Mouse (Mus musculus): ENCODE measurements at regions not wholly inside any gene's neighbourhood (a gene's known extent, or its start where the extent isn't known, plus 50 kb on each side); places are given as distances from the start of the nearest gene placed in this dataset.

DNA sequence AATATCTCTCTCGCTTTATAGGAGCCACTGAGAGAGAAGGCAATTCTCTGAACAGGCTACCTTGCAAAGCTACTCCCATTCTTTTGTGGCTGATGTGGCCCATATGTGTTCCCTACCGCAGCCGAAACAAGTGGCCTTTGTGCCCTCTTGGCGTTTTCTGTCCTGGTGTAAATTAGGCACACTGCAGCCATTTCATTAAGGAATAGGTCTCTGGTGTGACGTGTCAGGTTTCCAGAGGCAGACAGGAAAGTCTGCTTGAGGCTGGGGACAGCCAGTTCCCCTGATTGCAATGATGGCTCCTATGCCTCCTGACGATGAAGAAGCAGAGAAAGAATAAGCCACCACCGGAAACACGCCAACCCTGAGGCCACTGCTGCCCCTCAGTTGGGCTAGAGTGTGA is 59.3 kb upstream of the Bcor start:
- WGBS, result 59% methylated on average over 8 of the region's 8 CpGs
- Histone ChIP-seq H3K27ac (replicated peaks) (no peak overlapping the region), H3K4me3 (replicated peaks) (no peak overlapping the region), H3K27me3 (replicated peaks) (no peaks in the 10 kb centered on the region), H3K4me2 (no peak overlapping the region), H3K4me1 (no peaks in the 10 kb centered on the region), H3K9ac (replicated peaks) (no peak overlapping the region), H3K36me3 (no peaks in the 10 kb centered on the region), H3K9me3 (replicated peaks) (no peaks in the 10 kb centered on the region)
- ATAC-seq (ENCODE audit: low FRiP score), result no peak

- Histone ChIP-seq H3K9me3 (replicated peaks) (no peaks in the 10 kb centered on the region), H3K27me3 (replicated peaks) (no peaks in the 10 kb centered on the region), H3K27ac (replicated peaks) (no peak overlapping the region), H3K9ac (replicated peaks) (no peak overlapping the region), H3K4me3 (replicated peaks) (no peak overlapping the region), H3K36me3 (no peaks in the 10 kb centered on the region), H3K4me2 (no peak overlapping the region), H3K4me1 (peaks cover 7% of the 10 kb centered on the region)
- WGBS, result 72% methylated on average over 4 of the region's 4 CpGs
- no peak for ATAC-seq (ENCODE audit: low FRiP score)
Observed at GRCm38 (mm10) chrX:12224314-12224713, 64.2 kb upstream of the Bcor start.

DNA sequence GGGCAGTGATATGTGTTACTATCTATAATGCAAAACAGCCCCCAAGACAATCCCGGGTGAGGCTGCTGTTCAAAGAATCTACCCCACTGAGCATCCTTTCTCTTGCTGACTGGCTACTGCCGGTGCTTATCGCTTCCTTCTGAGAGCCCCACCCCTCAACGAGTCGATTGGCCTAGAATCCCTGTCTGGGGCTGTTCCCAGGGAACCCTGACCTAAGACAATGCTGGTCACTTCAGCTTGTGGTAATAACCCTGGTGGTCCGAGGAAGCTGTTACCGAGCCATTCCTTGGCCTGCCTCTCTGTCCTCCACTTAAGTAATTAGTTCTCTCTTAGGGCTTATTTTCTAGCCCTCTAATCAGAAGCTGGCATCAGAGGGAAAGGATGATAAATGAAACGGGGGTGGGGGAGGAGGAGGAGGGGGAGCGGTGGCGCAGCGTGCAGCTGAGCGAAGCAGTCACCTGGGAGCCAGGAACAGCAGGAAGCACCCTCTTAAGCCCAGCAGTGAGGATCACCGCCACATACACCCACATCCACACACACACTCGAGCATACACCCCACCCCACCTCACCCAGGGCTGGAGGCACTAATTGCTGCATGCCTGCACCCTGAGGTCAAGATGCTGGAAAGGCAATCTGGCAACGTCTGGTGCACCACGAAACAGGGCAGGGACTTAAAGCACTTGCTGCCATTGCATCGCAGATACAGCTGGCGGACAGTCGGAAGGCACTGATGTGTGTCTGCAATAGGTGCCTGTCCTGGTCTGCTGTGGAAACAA is 65.1 kb upstream of the Bcor start:
- Histone ChIP-seq H3K4me1 (peaks cover 7% of the 10 kb centered on the region), H3K4me3 (replicated peaks) (0 out of 2 replicates have a peak overlapping the region, but pooled peaks have one; percentile 3), H3K4me2 (peak overlapping the region; percentile 45), H3K27ac (replicated peaks) (0 out of 2 replicates have a peak overlapping the region, but pooled peaks have one; percentile 18), H3K36me3 (no peaks in the 10 kb centered on the region), H3K9ac (replicated peaks) (no peak overlapping the region), H3K9me3 (replicated peaks) (no peaks in the 10 kb centered on the region), H3K27me3 (replicated peaks) (no peaks in the 10 kb centered on the region)
- 11% methylated on average over 19 of the region's 19 CpGs for WGBS
- peak; percentile 81 for ATAC-seq (ENCODE audit: low FRiP score)

DNA sequence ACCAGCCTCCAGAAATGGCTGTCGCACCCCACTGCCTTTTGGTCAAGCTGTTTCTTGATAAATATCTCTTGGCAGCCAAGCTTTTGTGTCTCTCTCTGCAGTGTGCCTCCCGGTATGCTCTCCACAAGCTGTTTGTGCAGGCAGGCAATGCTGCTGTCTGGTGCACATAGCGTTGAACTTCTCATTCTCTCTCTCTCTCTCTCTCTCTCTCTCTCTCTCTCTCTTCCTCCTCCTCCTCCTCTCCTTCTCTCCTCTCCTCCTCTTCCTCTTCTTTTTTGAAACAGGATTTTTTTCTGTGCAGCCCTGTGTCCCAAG is 65.7 kb upstream of the Bcor start:
- Histone ChIP-seq H3K4me2 (peak overlapping the region; percentile 45), H3K27ac (replicated peaks) (0 out of 2 replicates have a peak overlapping the region, but pooled peaks have one; percentile 18), H3K27me3 (replicated peaks) (no peaks in the 10 kb centered on the region), H3K9ac (replicated peaks) (no peak overlapping the region), H3K36me3 (no peaks in the 10 kb centered on the region), H3K4me1 (peaks cover 7% of the 10 kb centered on the region), H3K4me3 (replicated peaks) (0 out of 2 replicates have a peak overlapping the region, but pooled peaks have one; percentile 3), H3K9me3 (replicated peaks) (no peaks in the 10 kb centered on the region)
- 17% methylated on average over 3 of the region's 3 CpGs for WGBS
- ATAC-seq (ENCODE audit: low FRiP score), result peak; percentile 45; the same call in 1 of the 2 replicates

- Histone ChIP-seq H3K4me1 (no peaks in the 10 kb centered on the region), H3K36me3 (no peaks in the 10 kb centered on the region), H3K9me3 (replicated peaks) (no peaks in the 10 kb centered on the region), H3K4me3 (replicated peaks) (no peak overlapping the region), H3K4me2 (no peak overlapping the region), H3K9ac (replicated peaks) (no peak overlapping the region), H3K27me3 (replicated peaks) (no peaks in the 10 kb centered on the region), H3K27ac (replicated peaks) (no peak overlapping the region)
- 63% methylated on average over 4 of the region's 4 CpGs for WGBS
- ATAC-seq (ENCODE audit: low FRiP score), result no peak
Observed at GRCm38 (mm10) chrX:12240505-12241011, 80.4 kb upstream of the Bcor start.

DNA sequence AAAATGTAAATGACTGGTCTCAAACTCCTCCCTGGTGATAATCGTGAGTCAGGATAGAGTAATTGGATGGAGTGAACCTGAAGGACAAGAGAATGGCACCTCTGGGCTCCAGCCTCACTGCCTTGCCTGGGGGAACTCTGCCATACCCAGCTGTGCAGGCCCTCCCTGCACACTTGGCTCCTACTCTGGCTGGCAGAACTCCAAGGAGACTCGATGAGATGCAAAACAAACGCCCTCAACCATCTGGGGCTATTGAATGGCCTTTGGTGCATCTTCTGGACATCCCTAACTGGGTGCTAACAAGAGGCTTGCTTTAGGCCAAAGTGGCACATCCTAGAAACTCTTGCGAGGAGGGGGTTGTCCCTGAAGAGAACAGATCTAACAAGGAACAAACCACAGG is 81.6 kb upstream of the Bcor start:
- no peak overlapping the region for H3K9ac ChIP-seq (replicated peaks)
- no peak overlapping the region for H3K4me3 ChIP-seq (replicated peaks)
- 43% methylated on average over 4 of the region's 4 CpGs for WGBS
- H3K27ac ChIP-seq (replicated peaks), result no peak overlapping the region
- no peaks in the 10 kb centered on the region for H3K36me3 ChIP-seq
- no peak for ATAC-seq (ENCODE audit: low FRiP score)
- H3K27me3 ChIP-seq (replicated peaks), result no peaks in the 10 kb centered on the region
- H3K4me2 ChIP-seq, result no peak overlapping the region
- H3K4me1 ChIP-seq, result no peaks in the 10 kb centered on the region
- H3K9me3 ChIP-seq (replicated peaks), result no peaks in the 10 kb centered on the region

DNA sequence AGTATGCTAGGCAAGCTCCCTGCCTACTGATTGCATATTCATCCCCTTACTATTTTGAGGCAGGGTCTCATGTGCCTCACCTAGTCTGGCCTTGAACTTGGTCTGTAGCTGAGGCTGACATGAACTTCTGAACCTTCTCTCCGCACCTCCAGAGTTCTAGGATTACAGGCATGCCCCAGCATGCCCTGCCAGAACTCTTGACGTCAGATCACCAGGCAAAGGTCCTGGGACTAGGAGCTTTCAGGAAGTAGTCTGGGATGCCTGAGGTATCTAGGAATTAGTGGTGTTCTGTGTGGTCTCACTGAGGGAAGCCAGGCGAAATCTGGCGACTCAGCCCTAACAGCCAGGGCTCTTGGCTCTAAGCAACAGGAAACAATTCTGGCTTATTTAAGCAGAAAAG is 88.9 kb upstream of the Bcor start:
- Histone ChIP-seq H3K27ac (replicated peaks) (no peak overlapping the region), H3K4me3 (replicated peaks) (no peak overlapping the region), H3K9ac (replicated peaks) (no peak overlapping the region), H3K9me3 (replicated peaks) (no peaks in the 10 kb centered on the region), H3K4me1 (no peaks in the 10 kb centered on the region), H3K4me2 (no peak overlapping the region), H3K36me3 (no peaks in the 10 kb centered on the region), H3K27me3 (replicated peaks) (no peaks in the 10 kb centered on the region)
- no peak for ATAC-seq (ENCODE audit: low FRiP score)
- 76% methylated on average over 4 of the region's 4 CpGs for WGBS

DNA sequence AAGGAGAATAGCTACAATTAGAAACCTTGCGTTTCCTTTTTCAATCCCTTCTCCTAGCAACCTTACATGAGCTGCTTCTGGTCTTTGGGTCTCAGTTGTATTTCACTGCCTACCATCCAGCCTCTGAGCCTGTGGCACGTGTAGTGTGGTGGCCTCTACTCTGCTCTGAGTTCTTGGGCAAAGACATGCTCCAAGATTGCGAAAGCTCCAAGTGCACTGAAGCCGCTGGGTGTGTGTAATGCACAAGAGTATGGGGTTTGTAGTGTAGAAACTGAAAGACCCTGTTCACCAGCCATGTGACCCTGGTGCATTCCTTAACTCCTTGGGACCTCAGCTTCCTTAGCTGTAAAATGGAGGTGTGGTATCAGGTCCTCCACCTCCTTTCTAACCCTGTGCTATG is 89.8 kb upstream of the Bcor start:
- WGBS, result 81% methylated on average over 4 of the region's 4 CpGs
- H3K27ac ChIP-seq (replicated peaks), result no peak overlapping the region
- no peak overlapping the region for H3K4me2 ChIP-seq
- no peak overlapping the region for H3K9ac ChIP-seq (replicated peaks)
- H3K4me1 ChIP-seq, result no peaks in the 10 kb centered on the region
- no peaks in the 10 kb centered on the region for H3K27me3 ChIP-seq (replicated peaks)
- no peak overlapping the region for H3K4me3 ChIP-seq (replicated peaks)
- H3K9me3 ChIP-seq (replicated peaks), result no peaks in the 10 kb centered on the region
- no peaks in the 10 kb centered on the region for H3K36me3 ChIP-seq
- no peak for ATAC-seq (ENCODE audit: low FRiP score)

GRCm38 (mm10) chrX:12251853-12252679 is 91.9 kb upstream of the Bcor start:
- 15% methylated on average over 32 of the region's 32 CpGs for WGBS
- peak overlapping the region; percentile 68 for H3K4me2 ChIP-seq
- no peaks in the 10 kb centered on the region for H3K27me3 ChIP-seq (replicated peaks)
- no peaks in the 10 kb centered on the region for H3K36me3 ChIP-seq
- peak; percentile 74 for ATAC-seq (ENCODE audit: low FRiP score)
- no peaks in the 10 kb centered on the region for H3K9me3 ChIP-seq (replicated peaks)
- H3K9ac ChIP-seq (replicated peaks), result peak overlapping the region; percentile 42
- H3K4me1 ChIP-seq, result no peaks in the 10 kb centered on the region
- peak overlapping the region; percentile 38 for H3K4me3 ChIP-seq (replicated peaks)
- H3K27ac ChIP-seq (replicated peaks), result no peak overlapping the region

DNA sequence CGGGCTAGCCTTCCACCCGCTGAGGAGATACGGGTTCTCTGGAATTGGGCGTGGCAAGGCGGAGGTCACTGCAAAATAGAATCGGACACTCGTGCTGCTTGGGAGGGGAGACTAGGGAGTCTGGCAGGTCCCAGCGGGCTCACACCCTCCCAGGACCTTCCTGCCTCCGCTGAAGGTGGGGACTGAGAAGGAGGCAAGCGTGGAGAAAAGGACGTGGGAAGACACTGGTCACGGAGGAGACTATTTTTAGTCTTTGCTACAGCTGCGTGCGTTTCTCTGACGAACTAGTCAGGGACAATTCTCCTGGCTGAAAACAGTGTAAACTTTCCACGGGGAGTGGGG is 92.5 kb upstream of the Bcor start:
- Histone ChIP-seq H3K36me3 (no peaks in the 10 kb centered on the region), H3K9me3 (replicated peaks) (no peaks in the 10 kb centered on the region), H3K4me2 (peak overlapping the region; percentile 68), H3K4me3 (replicated peaks) (peak overlapping the region; percentile 38), H3K27me3 (replicated peaks) (no peaks in the 10 kb centered on the region), H3K4me1 (no peaks in the 10 kb centered on the region), H3K9ac (replicated peaks) (peak overlapping the region; percentile 42), H3K27ac (replicated peaks) (no peak overlapping the region)
- 16% methylated on average over 16 of the region's 16 CpGs for WGBS
- peak; percentile 61 for ATAC-seq (ENCODE audit: low FRiP score)

GRCm38 (mm10) chrX:12256758-12257157 is 96.6 kb upstream of the Bcor start:
- H3K27ac ChIP-seq (replicated peaks), result no peak overlapping the region
- H3K27me3 ChIP-seq (replicated peaks), result no peaks in the 10 kb centered on the region
- no peak for ATAC-seq (ENCODE audit: low FRiP score)
- H3K4me1 ChIP-seq, result no peaks in the 10 kb centered on the region
- no peak overlapping the region for H3K9ac ChIP-seq (replicated peaks)
- WGBS, result 75% methylated on average over 8 of the region's 8 CpGs
- H3K36me3 ChIP-seq, result no peaks in the 10 kb centered on the region
- H3K9me3 ChIP-seq (replicated peaks), result no peaks in the 10 kb centered on the region
- H3K4me2 ChIP-seq, result no peak overlapping the region
- H3K4me3 ChIP-seq (replicated peaks), result no peak overlapping the region

- H3K27ac ChIP-seq (replicated peaks), result no peak overlapping the region
- H3K36me3 ChIP-seq, result no peaks in the 10 kb centered on the region
- WGBS, result 75% methylated on average over 6 of the region's 6 CpGs
- no peaks in the 10 kb centered on the region for H3K27me3 ChIP-seq (replicated peaks)
- no peak for ATAC-seq (ENCODE audit: low FRiP score)
- H3K4me1 ChIP-seq, result no peaks in the 10 kb centered on the region
- no peaks in the 10 kb centered on the region for H3K9me3 ChIP-seq (replicated peaks)
- H3K4me3 ChIP-seq (replicated peaks), result no peak overlapping the region
- H3K4me2 ChIP-seq, result no peak overlapping the region
- no peak overlapping the region for H3K9ac ChIP-seq (replicated peaks)
Observed at GRCm38 (mm10) chrX:12263834-12264233, 103.7 kb upstream of the Bcor start.

All from neural tube, embryonic 15.5 days (tissue).